8 mouse cellular contexts compared by ENCODE assay signal in genomic region chr19:10204616-10205001, GRCm38 (mm10). TPM values are rescaled to one million over a fixed set of nuclear protein-coding genes. Genes with fewer than 3 reads are reported as not detected.
DNase-seq lines count a peak whose midpoint lies in the region; ATAC-seq and TF ChIP-seq lines count a peak whose summit lies in the region.

No protein-coding gene starts in this region.

- H3K79me2 ChIP-seq in myocyte (ENCODE audit: control insufficient read depth, insufficient read depth), result peaks cover 42% of the 10 kb centered on the region

- peak overlapping the region; percentile 38 for H3ac ChIP-seq in myocyte (ENCODE audit: control insufficient read depth, insufficient read length)

- H3K4me2 ChIP-seq in hindbrain, embryonic 14.5 days (replicated peaks), result peak overlapping the region; percentile 82
- peak overlapping the region; percentile 88 for H3K4me2 ChIP-seq in liver, embryonic 11.5 days
- peak overlapping the region; percentile 97 for H3K4me2 ChIP-seq in myocyte (ENCODE audit: low read depth)

- peak; percentile 40 to 47 for DNase-seq in left cerebral cortex, postnatal 25 days (ENCODE audit: low spot score in 2 of 2)
- DNase-seq in left cerebral cortex, postnatal 4 days, result no peak
- peak; percentile 53 for DNase-seq in adrenal gland, postnatal 10 days
- peak; percentile 52 for DNase-seq in hindbrain, embryonic 14.5 days (ENCODE audit: low spot score)
- DNase-seq in liver, embryonic 11.5 days (ENCODE audit: low spot score), result no peak
- no peak for DNase-seq in urinary bladder, postnatal 14 days (ENCODE audit: low spot score)

- 2% methylated on average over 5 of the region's 5 CpGs for WGBS in hindbrain, embryonic 14.5 days
- under 1% methylated on average over 5 of the region's 5 CpGs for WGBS in liver, embryonic 11.5 days

- peaks cover 49% of the 10 kb centered on the region for H3K4me1 ChIP-seq in erythroblast, embryonic 14.5 days (ENCODE audit: control insufficient read depth)
- H3K4me1 ChIP-seq in hindbrain, embryonic 14.5 days (replicated peaks; ENCODE audit: control insufficient read depth, insufficient read depth, low read length), result peaks cover 16% of the 10 kb centered on the region
- H3K4me1 ChIP-seq in liver, embryonic 11.5 days (replicated peaks; ENCODE audit: control insufficient read depth, insufficient read depth, low read length), result peaks cover 10% of the 10 kb centered on the region

- peak overlapping the region; percentile 82 for H3K9ac ChIP-seq in hindbrain, embryonic 14.5 days
- H3K9ac ChIP-seq in liver, embryonic 11.5 days (ENCODE audit: low read depth, low read length), result peak overlapping the region; percentile 95

- no peaks in the 10 kb centered on the region for H3K9me3 ChIP-seq in erythroblast, embryonic 14.5 days (ENCODE audit: control insufficient read depth, low read length)
- H3K9me3 ChIP-seq in hindbrain, embryonic 14.5 days (ENCODE audit: control insufficient read depth, low read length), result no peaks in the 10 kb centered on the region
- H3K9me3 ChIP-seq in liver, embryonic 11.5 days (ENCODE audit: control insufficient read depth, low read length), result no peaks in the 10 kb centered on the region

- peak overlapping the region; percentile 84 for H3K27ac ChIP-seq in hindbrain, embryonic 14.5 days
- peak overlapping the region; percentile 94 for H3K27ac ChIP-seq in liver, embryonic 11.5 days (ENCODE audit: low read depth, low read length)

- H3K27me3 ChIP-seq in erythroblast, embryonic 14.5 days (ENCODE audit: control insufficient read depth), result peaks cover 2% of the 10 kb centered on the region; the same call in 1 of the 2 replicates
- no peaks in the 10 kb centered on the region for H3K27me3 ChIP-seq in hindbrain, embryonic 14.5 days (ENCODE audit: control insufficient read depth, insufficient read depth, low read length)
- H3K27me3 ChIP-seq in liver, embryonic 11.5 days (replicated peaks; ENCODE audit: control insufficient read depth, insufficient read depth, low read length), result no peaks in the 10 kb centered on the region
- H3K27me3 ChIP-seq in myocyte (ENCODE audit: control insufficient read depth, insufficient read depth, insufficient read length), result no peaks in the 10 kb centered on the region

- H3K36me3 ChIP-seq in erythroblast, embryonic 14.5 days (ENCODE audit: control insufficient read depth), result peaks cover 80% of the 10 kb centered on the region
- peaks cover 53% of the 10 kb centered on the region for H3K36me3 ChIP-seq in hindbrain, embryonic 14.5 days (replicated peaks; ENCODE audit: control insufficient read depth, insufficient read depth)
- peaks cover 40% of the 10 kb centered on the region for H3K36me3 ChIP-seq in liver, embryonic 11.5 days (ENCODE audit: control insufficient read depth, insufficient read depth, low read length)
- peaks cover 10% of the 10 kb centered on the region for H3K36me3 ChIP-seq in myocyte (ENCODE audit: control insufficient read depth, insufficient read depth)

- H3K4me3 ChIP-seq in erythroblast, embryonic 14.5 days (replicated peaks), result peak overlapping the region; percentile 74
- H3K4me3 ChIP-seq in hindbrain, embryonic 14.5 days (replicated peaks; ENCODE audit: low read length), result peak overlapping the region; percentile 52
- peak overlapping the region; percentile 95 for H3K4me3 ChIP-seq in liver, embryonic 11.5 days (ENCODE audit: low read depth, low read length)
- H3K4me3 ChIP-seq in myocyte, result peak overlapping the region; percentile 91

- intact Hi-C loops in left cerebral cortex, postnatal 25 days (cut with DNase I), result no loop called here
- intact Hi-C loops in left cerebral cortex, postnatal 4 days (cut with DNase I), result no loop called here

- TF ChIP-seq POLR2A in myocyte (IDR thresholded peaks at IDR 0.05; ENCODE audit: insufficient read length, low read depth), result no peak

- ATAC-seq in hindbrain, embryonic 14.5 days (ENCODE audit: low FRiP score), result no peak
- peak; percentile 34 for ATAC-seq in liver, embryonic 11.5 days (replicated peaks; ENCODE audit: low FRiP score)

TF ChIP-seq in myocyte, 11 proteins besides CTCF, POLR2A, EP300 and RAD21:
- 0 out of 2 replicates have a peak, but pooled peaks have one; percentile 3 for TF ChIP-seq CEBPB (IDR thresholded peaks at IDR 0.05; ENCODE audit: insufficient read depth, poor library complexity, severe bottlenecking)
- no peak for TF ChIP-seq USF1 (IDR thresholded peaks at IDR 0.05; ENCODE audit: low read depth)

RNA-seq across cellular contexts. Expression of gene Fen1, which starts 0.6 kb away (rescaled TPM):
- total RNA-seq in left cerebral cortex, postnatal 25 days (2021), result 1 to 10 TPM; 8.9 to 9.9 TPM
- total RNA-seq in left cerebral cortex, postnatal 4 days (2021), result 10 to 100 TPM; 11.7 to 11.9 TPM
- total RNA-seq in adrenal gland, postnatal 10 days (2021), result 10 to 100 TPM; 20.7 to 21.9 TPM
- 9.7 and 14.5 TPM in 2 replicates for polyA plus RNA-seq in erythroblast, embryonic 14.5 days (2012)
- polyA plus RNA-seq in hindbrain, embryonic 14.5 days (2014; fragmentation: Nextera tagmentation; extraction: Ambion mirVana), result 24.2 and 24.8 TPM in 2 replicates
- polyA plus RNA-seq in liver, embryonic 11.5 days (2014; fragmentation: Nextera tagmentation; extraction: Ambion mirVana), result 215 and 236 TPM in 2 replicates
- polyA plus RNA-seq in myocyte (2012; fragmentation: generic; extraction: Trizol), result 14.1 TPM

RNA-seq across cellular contexts. Expression of gene Tmem258, which starts 0.8 kb away (rescaled TPM):
- 10 to 100 TPM; 70.0 to 76.0 TPM for total RNA-seq in left cerebral cortex, postnatal 25 days (2021)
- total RNA-seq in left cerebral cortex, postnatal 4 days (2021), result 100 to 1,000 TPM; 105 to 114 TPM
- 100 to 1,000 TPM; 166 to 181 TPM for total RNA-seq in adrenal gland, postnatal 10 days (2021)
- 1.6 and 2.2 TPM in 2 replicates for polyA plus RNA-seq in erythroblast, embryonic 14.5 days (2012)
- 324 and 357 TPM in 2 replicates for polyA plus RNA-seq in hindbrain, embryonic 14.5 days (2014; fragmentation: Nextera tagmentation; extraction: Ambion mirVana)
- 472 and 478 TPM in 2 replicates for polyA plus RNA-seq in liver, embryonic 11.5 days (2014; fragmentation: Nextera tagmentation; extraction: Ambion mirVana)
- 291 TPM for polyA plus RNA-seq in myocyte (2012; fragmentation: generic; extraction: Trizol)

RNA-seq across cellular contexts. Expression of gene Fads1, which starts 21.9 kb away (rescaled TPM):
- 100 to 1,000 TPM; 180 to 188 TPM for total RNA-seq in left cerebral cortex, postnatal 25 days (2021)
- 100 to 1,000 TPM; 149 to 158 TPM for total RNA-seq in left cerebral cortex, postnatal 4 days (2021)
- total RNA-seq in adrenal gland, postnatal 10 days (2021), result 100 to 1,000 TPM; 177 to 270 TPM
- polyA plus RNA-seq in erythroblast, embryonic 14.5 days (2012), result 3.0 and 3.7 TPM in 2 replicates
- polyA plus RNA-seq in hindbrain, embryonic 14.5 days (2014; fragmentation: Nextera tagmentation; extraction: Ambion mirVana), result 148 and 156 TPM in 2 replicates
- polyA plus RNA-seq in liver, embryonic 11.5 days (2014; fragmentation: Nextera tagmentation; extraction: Ambion mirVana), result 113 and 121 TPM in 2 replicates
- 120 TPM for polyA plus RNA-seq in myocyte (2012; fragmentation: generic; extraction: Trizol)

RNA-seq across cellular contexts. Expression of gene Myrf, which starts 35.9 kb away (rescaled TPM):
- 10 to 100 TPM; 12.2 to 16.1 TPM for total RNA-seq in left cerebral cortex, postnatal 25 days (2021)
- 1 to 10 TPM; 1.6 to 1.8 TPM for total RNA-seq in left cerebral cortex, postnatal 4 days (2021)
- total RNA-seq in adrenal gland, postnatal 10 days (2021), result 1 to 10 TPM; 4.9 to 6.4 TPM
- polyA plus RNA-seq in erythroblast, embryonic 14.5 days (2012), result 0.02 TPM in 1 of 2 replicates, not detected in the other
- polyA plus RNA-seq in hindbrain, embryonic 14.5 days (2014; fragmentation: Nextera tagmentation; extraction: Ambion mirVana), result 1.1 and 1.3 TPM in 2 replicates
- polyA plus RNA-seq in liver, embryonic 11.5 days (2014; fragmentation: Nextera tagmentation; extraction: Ambion mirVana), result 23.8 and 24.1 TPM in 2 replicates
- 1.5 TPM for polyA plus RNA-seq in myocyte (2012; fragmentation: generic; extraction: Trizol)

Comparison
In these comparisons a context has a peak if more than half of its experiments do, and no peak if none do; other contexts are left out.
1. DNase-seq: peak in left cerebral cortex, postnatal 25 days (2 of 2), adrenal gland, postnatal 10 days (single experiment) and hindbrain, embryonic 14.5 days (single experiment); none in left cerebral cortex, postnatal 4 days (single experiment), liver, embryonic 11.5 days (single experiment) and urinary bladder, postnatal 14 days (single experiment).
2. RNA of gene Tmem258, which starts 0.8 kb away (polyA plus RNA-seq): 472 to 478 TPM in liver, embryonic 11.5 days, 324 to 357 TPM in hindbrain, embryonic 14.5 days and 291 TPM in myocyte (single experiment); 1.6 to 2.2 TPM in erythroblast, embryonic 14.5 days; every median in the first group is over 10 times any median in the second.
3. RNA of gene Fads1, which starts 21.9 kb away (polyA plus RNA-seq): 148 to 156 TPM in hindbrain, embryonic 14.5 days, 120 TPM in myocyte (single experiment) and 113 to 121 TPM in liver, embryonic 11.5 days; 3.0 to 3.7 TPM in erythroblast, embryonic 14.5 days; every median in the first group is over 10 times any median in the second.
4. Peak in every context shown above with its lines, with median percentiles within 50 percentile points of each other: H3K4me3 ChIP-seq and H3K4me2 ChIP-seq.